In genomic region chr11:11901509-11901908, GRCm38 (mm10) we compare ENCODE assay signal across 12 mouse cellular contexts. TPM values are rescaled to one million over a fixed set of nuclear protein-coding genes. Genes with fewer than 3 reads are reported as not detected.
A peak's percentile ranks its signal among the peaks of the same experiment; 100 is the strongest.
DNase-seq lines count a peak whose midpoint lies in the region; ATAC-seq lines count a peak whose summit lies in the region.
"Had no signal": no experiment of that assay in that cellular context is flagged by ENCODE, and none has a peak within 500 bp of the region (broad histone marks: within the 10 kb centered on the region; RNA-seq: fewer than 3 reads in every experiment).

No protein-coding gene starts in this region.

- DNase-seq in hindbrain, embryonic 10.5 days (ENCODE audit: low spot score), result no peak
- no peak for DNase-seq in thymus, postnatal 25 days
- DNase-seq: thymus, adult 18-20 months had no signal

- no peak overlapping the region for H3K4me2 ChIP-seq in hindbrain, embryonic 16.5 days (ENCODE audit: low read length)
- H3K4me2 ChIP-seq in heart, embryonic 11.5 days, result no peak overlapping the region
- no peak overlapping the region for H3K4me2 ChIP-seq in intestine, embryonic 15.5 days (replicated peaks)
- H3K4me2 ChIP-seq: embryonic facial prominence, embryonic 13.5 days; neural tube, embryonic 12.5 days had no signal

- H3K36me3 ChIP-seq in hindbrain, embryonic 10.5 days, result no peaks in the 10 kb centered on the region
- no peaks in the 10 kb centered on the region for H3K36me3 ChIP-seq in hindbrain, embryonic 16.5 days (ENCODE audit: control insufficient read depth, insufficient read depth, low read length)
- no peaks in the 10 kb centered on the region for H3K36me3 ChIP-seq in heart, embryonic 11.5 days (ENCODE audit: control insufficient read depth, insufficient read depth, low read length)
- no peaks in the 10 kb centered on the region for H3K36me3 ChIP-seq in intestine, embryonic 15.5 days
- H3K36me3 ChIP-seq: embryonic facial prominence, embryonic 13.5 days; neural tube, embryonic 12.5 days had no signal

- H3K9ac ChIP-seq in hindbrain, embryonic 16.5 days (ENCODE audit: low read depth, low read length), result no peak overlapping the region
- H3K9ac ChIP-seq in heart, embryonic 11.5 days (ENCODE audit: low read depth, low read length), result no peak overlapping the region
- no peak overlapping the region for H3K9ac ChIP-seq in intestine, embryonic 15.5 days
- H3K9ac ChIP-seq: embryonic facial prominence, embryonic 13.5 days; neural tube, embryonic 12.5 days had no signal

- no peak overlapping the region for H3K4me3 ChIP-seq in hindbrain, embryonic 10.5 days
- H3K4me3 ChIP-seq in hindbrain, embryonic 16.5 days (ENCODE audit: low read length), result no peak overlapping the region
- H3K4me3 ChIP-seq in heart, embryonic 11.5 days (ENCODE audit: low read depth, low read length), result no peak overlapping the region
- H3K4me3 ChIP-seq in intestine, embryonic 15.5 days (replicated peaks), result no peak overlapping the region
- H3K4me3 ChIP-seq: embryonic facial prominence, embryonic 13.5 days; neural tube, embryonic 12.5 days had no signal

- no peaks in the 10 kb centered on the region for H3K9me3 ChIP-seq in hindbrain, embryonic 10.5 days
- no peaks in the 10 kb centered on the region for H3K9me3 ChIP-seq in hindbrain, embryonic 16.5 days (ENCODE audit: control insufficient read depth, low read length)
- no peaks in the 10 kb centered on the region for H3K9me3 ChIP-seq in heart, embryonic 11.5 days (replicated peaks; ENCODE audit: control insufficient read depth, low read length)
- H3K9me3 ChIP-seq in intestine, embryonic 15.5 days, result no peaks in the 10 kb centered on the region
- H3K9me3 ChIP-seq: embryonic facial prominence, embryonic 13.5 days; neural tube, embryonic 12.5 days had no signal

- no peaks in the 10 kb centered on the region for H3K27me3 ChIP-seq in hindbrain, embryonic 10.5 days (ENCODE audit: insufficient read depth, poor library complexity, severe bottlenecking)
- no peaks in the 10 kb centered on the region for H3K27me3 ChIP-seq in hindbrain, embryonic 16.5 days (replicated peaks; ENCODE audit: control insufficient read depth, insufficient read depth, low read length)
- no peaks in the 10 kb centered on the region for H3K27me3 ChIP-seq in heart, embryonic 11.5 days (ENCODE audit: control insufficient read depth, insufficient read depth, low read length)
- H3K27me3 ChIP-seq in intestine, embryonic 15.5 days (replicated peaks), result no peaks in the 10 kb centered on the region
- H3K27me3 ChIP-seq: CH12.LX; embryonic facial prominence, embryonic 13.5 days; neural tube, embryonic 12.5 days had no signal

- no peak for ATAC-seq in hindbrain, embryonic 16.5 days
- ATAC-seq in heart, embryonic 11.5 days (replicated peaks; ENCODE audit: insufficient number of reproducible peaks, low FRiP score, low TSS enrichment), result peak; percentile 90
- no peak for ATAC-seq in intestine, embryonic 15.5 days
- ATAC-seq in megakaryocyte progenitor cell, adult 5-6 weeks (replicated peaks; ENCODE audit: poor library complexity), result peak; percentile 51
- ATAC-seq in cerebellum, adult (ENCODE audit: insufficient number of reproducible peaks, low FRiP score, low TSS enrichment), result no peak

- WGBS in hindbrain, embryonic 10.5 days, result 84% methylated on average over 5 of the region's 5 CpGs
- 68% methylated on average over 5 of the region's 5 CpGs for WGBS in hindbrain, embryonic 16.5 days
- WGBS in heart, embryonic 11.5 days (ENCODE audit: insufficient replicate concordance), result 17% methylated on average over 5 of the region's 5 CpGs
- 33% methylated on average over 5 of the region's 5 CpGs for WGBS in intestine, embryonic 15.5 days

- H3K27ac ChIP-seq in hindbrain, embryonic 10.5 days, result peak overlapping the region; percentile 45; the same call in 1 of the 2 replicates
- H3K27ac ChIP-seq in hindbrain, embryonic 16.5 days (ENCODE audit: low read depth, low read length), result no peak overlapping the region
- peak overlapping the region; percentile 78 for H3K27ac ChIP-seq in heart, embryonic 11.5 days (ENCODE audit: low read depth, low read length)
- peak overlapping the region; percentile 60 for H3K27ac ChIP-seq in intestine, embryonic 15.5 days
- H3K27ac ChIP-seq: embryonic facial prominence, embryonic 13.5 days; macrophage; neural tube, embryonic 12.5 days had no signal

- H3K4me1 ChIP-seq in hindbrain, embryonic 10.5 days (replicated peaks), result 0 out of 2 replicates have a peak, but pooled peaks cover 4% of the 10 kb centered on the region
- H3K4me1 ChIP-seq in hindbrain, embryonic 16.5 days (ENCODE audit: control insufficient read depth, insufficient read depth, low read depth, low read length), result no peaks in the 10 kb centered on the region
- peaks cover 8% of the 10 kb centered on the region for H3K4me1 ChIP-seq in heart, embryonic 11.5 days (ENCODE audit: control insufficient read depth, insufficient read depth, low read length)
- 0 out of 2 replicates have a peak, but pooled peaks cover 10% of the 10 kb centered on the region for H3K4me1 ChIP-seq in intestine, embryonic 15.5 days (replicated peaks)
- H3K4me1 ChIP-seq: embryonic facial prominence, embryonic 13.5 days; neural tube, embryonic 12.5 days had no signal

RNA-seq across cellular contexts. Expression of gene Ddc, which starts 3.6 kb away (rescaled TPM):
- 10.2 TPM in 2 replicates for polyA plus RNA-seq in hindbrain, embryonic 10.5 days (2016; fragmentation: Nextera tagmentation; extraction: Ambion mirVana)
- 10.6 and 11.9 TPM in 2 replicates for polyA plus RNA-seq in hindbrain, embryonic 16.5 days (2015; fragmentation: Nextera tagmentation; extraction: Ambion mirVana)
- 39.7 and 44.5 TPM in 2 replicates for polyA plus RNA-seq in heart, embryonic 11.5 days (2014; fragmentation: Nextera tagmentation; extraction: Ambion mirVana)
- 46.3 and 52.2 TPM in 2 replicates for polyA plus RNA-seq in intestine, embryonic 15.5 days (2015; fragmentation: Nextera tagmentation; extraction: Ambion mirVana)
- total RNA-seq in megakaryocyte progenitor cell, adult 5-6 weeks (2015), result not detected in 2 replicates
- not detected in 2 replicates for total RNA-seq in megakaryocyte progenitor cell, adult 5-6 weeks (2017)
- polyA plus RNA-seq: macrophage had no signal

Comparison
In these comparisons a context has a peak if more than half of its experiments do, and no peak if none do; other contexts are left out.
1. ATAC-seq: peak in heart, embryonic 11.5 days (single experiment) and megakaryocyte progenitor cell, adult 5-6 weeks (single experiment); none in hindbrain, embryonic 16.5 days (single experiment), intestine, embryonic 15.5 days (single experiment) and cerebellum, adult (single experiment).